Mouse (Mus musculus): ENCODE results near the gene Mrvi1.

Mrvi1 gene

DNA sequence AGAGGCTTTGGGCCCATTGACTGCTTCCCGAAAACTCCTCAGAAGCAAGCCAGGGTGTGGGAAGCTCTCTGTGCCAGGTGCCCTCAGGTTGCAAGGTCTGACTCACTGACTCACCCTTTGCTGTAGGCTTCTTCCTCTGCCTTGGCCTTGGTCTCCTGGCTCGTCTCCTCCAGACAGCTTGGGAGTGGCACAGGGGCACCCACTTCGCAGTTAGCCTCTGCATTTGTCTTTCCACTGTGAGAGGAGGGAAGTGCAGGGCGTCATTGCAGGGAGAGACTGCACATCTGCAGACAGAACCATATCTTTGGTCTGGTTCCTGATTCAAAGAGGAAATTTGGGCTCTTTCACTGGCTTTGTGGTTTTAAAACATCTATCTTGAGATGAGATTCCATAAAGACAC, 104.2 kb downstream of the Mrvi1 start:
- no peak for DNase-seq (ENCODE audit: low spot score)

DNA sequence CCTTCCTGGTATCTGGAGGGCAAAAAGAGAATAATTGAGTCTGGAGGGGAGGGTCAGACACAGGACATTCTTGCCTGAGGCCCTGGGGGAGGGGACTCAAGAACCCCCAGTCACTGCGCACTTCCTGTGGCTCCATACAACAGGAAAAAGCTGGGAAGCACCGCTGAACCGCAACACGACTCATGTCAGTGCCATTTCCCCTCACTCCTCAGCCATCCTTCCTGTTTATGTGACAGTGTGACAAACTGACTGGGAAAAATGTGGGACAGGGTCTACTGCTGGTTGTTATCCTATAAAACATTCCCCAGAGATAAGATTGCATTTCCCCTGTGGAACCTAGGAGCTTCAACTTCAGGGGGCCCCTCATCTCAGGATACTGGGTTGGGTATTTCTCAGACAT, 105.3 kb downstream of the Mrvi1 start:
- no peak for DNase-seq (ENCODE audit: low spot score)

DNA sequence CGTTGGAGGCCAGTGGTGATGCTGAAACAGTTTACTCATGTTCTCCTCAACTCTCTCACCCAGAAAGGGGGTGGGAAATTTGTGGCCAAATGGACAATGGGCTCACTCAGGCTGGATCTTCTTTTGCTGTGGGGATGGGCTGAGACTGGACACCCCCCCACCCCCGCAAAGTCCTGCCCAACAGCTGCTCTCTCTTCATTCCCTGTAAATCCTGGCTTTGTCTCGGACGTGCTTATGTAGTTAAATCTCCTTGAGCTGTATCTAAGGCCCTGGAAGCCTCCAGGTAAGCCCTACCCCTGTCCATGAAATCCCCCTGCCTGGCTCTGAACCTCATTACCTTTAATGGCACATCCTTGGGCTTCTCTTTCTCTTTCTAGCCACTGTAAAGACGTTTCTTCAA, 113.5 kb downstream of the Mrvi1 start:
- no peak for DNase-seq (ENCODE audit: low spot score)

DNA sequence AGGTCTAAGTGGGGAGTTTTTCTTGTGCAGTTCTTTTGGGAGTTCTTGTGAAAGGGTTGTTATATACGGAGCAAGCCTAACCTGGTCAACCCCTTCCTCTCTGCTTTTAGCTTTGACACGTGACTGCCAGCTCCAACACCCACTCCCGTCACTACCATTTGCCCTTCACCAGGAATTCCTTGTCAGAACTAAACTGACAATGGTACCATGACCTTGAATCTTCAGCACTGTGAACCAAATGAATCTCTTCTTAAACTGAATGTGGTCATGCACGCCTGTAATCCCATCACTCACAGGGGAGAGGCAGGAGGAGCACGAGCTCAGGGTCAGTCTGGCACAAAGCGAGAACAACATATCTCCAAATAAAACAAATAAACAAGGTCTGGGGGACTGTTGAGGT, 115.1 kb downstream of the Mrvi1 start:
- DNase-seq (ENCODE audit: low spot score): no peak

DNA sequence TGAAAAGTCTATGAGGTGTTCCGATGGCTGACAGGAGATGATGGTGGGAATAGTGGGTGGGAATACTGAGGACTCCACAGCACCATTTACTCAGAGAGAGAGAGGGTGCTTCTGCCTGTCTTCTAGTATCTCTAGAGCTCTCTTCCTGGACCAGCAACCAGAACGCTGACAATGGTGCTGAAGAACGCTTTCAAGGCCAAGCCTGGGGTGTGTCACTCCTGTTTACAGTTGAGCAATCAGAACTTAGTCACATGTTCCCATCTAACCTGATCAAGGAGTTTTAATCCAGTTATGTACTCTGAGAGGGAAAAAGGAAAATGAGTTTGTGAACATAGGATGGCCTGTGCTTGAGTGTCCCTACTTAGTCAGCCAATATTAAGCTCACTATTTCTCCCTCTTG, 116.2 kb downstream of the Mrvi1 start:
- DNase-seq (ENCODE audit: low spot score): no peak

DNA sequence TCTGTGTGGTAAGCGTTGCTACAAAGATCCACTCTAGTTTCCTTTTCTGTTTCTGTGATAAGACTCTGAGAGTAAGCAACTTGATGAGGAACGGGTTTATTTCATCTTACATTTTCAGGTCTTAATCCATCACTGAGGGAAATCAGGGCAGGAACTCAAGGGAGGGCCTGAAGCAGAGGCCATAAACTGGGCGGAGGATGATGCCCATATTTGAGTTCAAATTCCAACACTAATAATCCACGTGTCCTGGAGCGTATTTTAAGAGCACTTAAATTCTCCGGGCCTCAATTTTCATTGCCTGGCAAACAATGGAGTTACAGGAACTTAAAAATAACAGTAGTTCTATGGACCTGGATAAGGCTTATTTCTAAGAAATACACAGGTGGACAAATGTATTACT, 116.7 kb downstream of the Mrvi1 start:
- DNase-seq (ENCODE audit: low spot score): no peak

DNA sequence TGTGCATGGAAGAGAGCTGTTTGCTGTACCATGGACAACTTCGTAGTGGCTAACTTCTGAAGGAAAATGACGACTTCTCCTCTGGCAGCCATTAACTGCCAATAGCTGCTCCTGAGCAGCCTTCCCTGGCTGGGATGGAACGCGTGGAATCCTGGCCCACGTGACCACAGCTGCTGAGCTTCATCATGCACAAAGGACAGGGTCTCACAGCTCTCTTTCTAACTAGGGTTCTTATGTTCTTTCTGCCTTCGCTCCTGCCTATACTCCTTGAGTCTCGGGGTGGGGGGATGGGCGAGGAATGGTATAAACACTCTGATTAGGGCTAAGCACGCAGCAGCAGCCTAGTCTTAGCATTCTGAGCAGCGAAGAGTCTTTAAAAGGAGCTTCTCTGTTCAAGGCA, 117.2 kb downstream of the Mrvi1 start:
- no peak for DNase-seq (ENCODE audit: low spot score)

GRCm38 (mm10) chr7:110862751-110863289, 119.4 kb downstream of the Mrvi1 start, which contains the start of gene Lyve1:
TSS of gene Lyve1 (minus strand) at chr7:110863239.
- DNase-seq (ENCODE audit: low spot score): no peak

DNA sequence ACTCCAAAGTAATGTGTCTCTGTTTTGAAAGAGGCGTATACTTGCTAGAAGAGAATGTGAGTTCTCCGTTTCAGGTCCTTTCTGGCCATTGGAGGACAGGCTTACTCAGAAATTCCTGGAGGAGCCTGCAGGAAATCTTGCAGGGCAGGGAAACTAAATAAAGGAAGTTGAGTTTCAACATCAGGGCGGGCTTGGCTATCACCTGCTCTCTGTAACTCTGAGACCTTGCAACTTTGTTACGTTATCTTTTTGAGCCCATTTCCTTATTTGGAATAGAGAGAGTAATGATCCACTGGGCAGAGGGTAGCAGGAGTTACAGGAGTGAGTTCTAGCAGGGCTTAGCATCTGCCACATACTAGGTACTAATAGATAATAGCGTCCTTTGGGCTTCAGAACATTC, 122.1 kb downstream of the Mrvi1 start:
- no peak for DNase-seq (ENCODE audit: low spot score)

- DNase-seq (ENCODE audit: low spot score): no peak
Observed at GRCm38 (mm10) chr7:110855604-110856003, 126.7 kb downstream of the Mrvi1 start.

- no peak for DNase-seq (ENCODE audit: low spot score)
Observed at GRCm38 (mm10) chr7:110854927-110855546, 127.2 kb downstream of the Mrvi1 start.

GRCm38 (mm10) chr7:110854519-110854918, 127.7 kb downstream of the Mrvi1 start:
- DNase-seq (ENCODE audit: low spot score): no peak

DNA sequence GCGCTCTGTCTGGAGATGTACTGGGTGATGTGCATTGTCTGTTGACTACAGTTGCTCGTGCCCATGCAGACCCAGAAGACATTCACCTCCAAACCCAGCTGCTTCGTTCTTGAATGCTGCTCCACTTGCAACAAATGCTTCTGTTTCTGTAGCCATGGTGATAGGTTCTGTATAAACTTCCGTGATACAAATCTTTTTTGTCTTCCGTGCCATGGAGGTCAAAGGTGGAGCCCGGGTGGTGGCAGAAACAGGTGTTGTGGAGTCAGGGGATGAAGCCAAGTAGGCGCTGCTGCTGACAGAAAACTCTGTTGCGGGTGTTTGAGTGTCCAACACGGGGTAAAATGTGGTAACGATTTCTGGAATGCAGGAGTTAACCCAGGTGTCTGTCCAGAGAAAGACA, 128.7 kb downstream of the Mrvi1 start:
- DNase-seq (ENCODE audit: low spot score): no peak

- DNase-seq (ENCODE audit: low spot score): no peak
Observed at GRCm38 (mm10) chr7:110851541-110852203, 130.6 kb downstream of the Mrvi1 start.

DNA sequence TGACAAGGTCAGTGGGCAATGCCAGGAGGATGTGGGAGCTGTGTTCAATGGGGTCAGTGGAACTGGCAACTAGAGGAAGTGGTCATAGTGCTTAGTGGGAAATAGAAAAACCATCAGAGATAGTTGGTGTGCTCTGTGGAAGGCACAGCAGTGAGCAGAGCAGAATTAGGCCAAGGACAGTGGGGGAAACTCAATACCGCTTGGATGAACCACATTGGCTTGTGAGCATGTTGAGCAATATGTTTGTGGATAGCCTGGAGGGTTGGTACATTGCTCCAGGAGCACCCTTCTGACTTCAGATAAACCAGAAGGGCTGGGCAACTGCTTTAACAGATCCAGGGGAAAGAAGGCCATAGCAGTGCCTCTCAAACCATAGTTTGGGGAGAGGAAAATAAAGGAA, 133.9 kb downstream of the Mrvi1 start:
- no peak for DNase-seq (ENCODE audit: low spot score)

DNA sequence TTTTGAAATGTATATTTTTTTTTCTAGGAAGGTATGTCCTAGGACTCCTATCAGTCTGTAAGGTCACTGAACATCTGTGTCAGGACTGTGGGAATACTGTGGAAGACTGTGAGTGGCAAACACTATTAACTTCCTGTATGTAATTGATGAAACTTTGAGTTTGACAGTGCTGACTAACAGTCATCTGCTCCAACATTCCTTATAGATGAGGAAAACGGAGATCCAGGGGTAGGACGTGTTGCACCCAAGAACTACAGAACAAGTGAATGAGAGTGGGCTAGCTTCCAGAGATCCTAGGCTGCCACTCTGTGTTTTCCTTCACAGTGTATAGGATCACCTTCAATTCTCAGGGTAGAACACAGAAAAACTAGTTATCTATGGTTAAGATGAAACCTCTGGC, 134.9 kb downstream of the Mrvi1 start:
- no peak for DNase-seq (ENCODE audit: low spot score)

DNA sequence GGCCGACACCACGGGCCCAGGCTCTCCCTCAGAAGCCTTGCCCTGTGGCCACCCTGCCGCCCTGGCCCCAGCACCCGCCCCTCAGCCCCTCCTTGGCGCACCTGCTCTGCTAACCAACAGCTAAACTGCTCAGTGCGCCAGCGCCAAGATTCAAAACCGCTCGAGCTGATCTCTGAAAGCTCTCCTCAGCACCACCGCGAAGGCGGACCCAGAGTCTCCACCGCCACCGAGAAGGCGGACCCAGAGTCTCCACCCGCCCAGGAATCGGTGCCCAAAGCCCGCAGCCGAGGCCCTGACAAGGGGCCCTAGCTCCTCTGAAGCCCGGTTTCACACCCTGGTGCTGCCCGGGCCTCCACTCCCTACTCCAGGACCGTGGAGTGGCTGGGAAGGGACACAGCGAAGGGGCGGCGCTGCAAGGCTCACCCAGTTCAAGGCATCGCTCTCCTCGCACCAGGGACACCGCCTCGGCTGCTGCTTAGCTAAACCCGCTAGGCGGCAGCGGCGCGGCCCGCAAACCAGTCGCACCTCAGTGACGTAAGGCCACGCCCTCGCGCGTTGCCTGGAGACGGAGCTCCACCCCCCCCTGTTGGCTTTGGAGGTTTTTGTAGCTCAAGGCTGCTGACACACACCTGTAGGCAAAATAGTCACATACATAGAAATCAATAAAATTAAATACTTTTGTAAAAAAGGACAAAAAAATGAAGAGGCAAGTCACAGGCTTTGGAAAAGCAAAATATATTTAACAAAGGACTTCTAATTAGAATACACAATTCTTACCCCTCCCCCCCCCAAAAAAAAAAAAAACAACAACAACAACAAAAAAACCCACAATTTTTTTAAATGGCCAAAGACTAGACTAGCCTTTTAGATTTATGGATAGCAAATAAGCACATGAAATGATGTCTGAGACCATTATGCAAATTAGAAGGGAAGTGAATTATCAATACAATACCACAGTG, 138.1 kb downstream of the Mrvi1 start, which contains the start of gene Rnf141:
Gene Rnf141 (minus strand): TSS at position 542 of the 959 bp plus-strand sequence.
- DNase-seq (ENCODE audit: low spot score): peak; percentile 81

DNA sequence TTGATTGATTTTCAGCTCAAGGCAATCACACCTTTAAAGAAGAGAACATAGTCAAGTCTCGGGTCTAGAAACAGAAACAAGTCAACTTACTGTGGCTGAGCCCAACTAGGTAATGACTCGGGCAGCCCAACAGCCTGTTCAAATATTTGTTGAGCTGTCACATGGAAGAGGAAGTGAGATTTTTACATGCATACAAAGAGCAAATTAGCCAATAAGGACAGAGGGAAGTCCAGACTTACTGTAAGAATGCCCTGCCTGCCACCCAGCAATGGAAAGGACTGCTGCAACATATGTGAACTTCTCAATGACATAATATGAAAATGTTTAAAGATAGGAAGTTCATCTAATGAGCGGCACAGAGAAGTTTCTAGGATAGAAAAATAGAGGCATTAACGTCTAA, 141.9 kb downstream of the Mrvi1 start:
- DNase-seq (ENCODE audit: low spot score): no peak

- no peak for DNase-seq (ENCODE audit: low spot score)
Observed at GRCm38 (mm10) chr7:110834522-110834921, 147.7 kb downstream of the Mrvi1 start.

DNA sequence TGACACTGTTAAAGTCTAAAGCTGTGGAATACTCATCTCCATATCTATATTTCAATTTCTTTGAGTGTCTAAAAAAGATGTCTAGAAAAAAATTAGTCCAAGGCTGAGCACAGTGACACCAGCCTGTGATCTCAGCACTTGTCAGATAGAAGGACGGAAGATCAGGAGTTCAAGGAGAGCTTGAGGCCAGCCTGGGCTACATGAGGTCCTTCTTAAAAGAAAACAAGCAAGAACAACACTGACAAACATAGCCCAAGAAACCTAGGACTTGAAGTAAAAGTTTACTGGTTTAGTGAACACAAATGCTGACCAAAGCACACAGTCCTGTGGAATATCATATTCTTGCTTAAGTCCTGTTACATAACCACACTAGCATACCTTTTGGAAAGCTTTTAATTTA, 148.2 kb downstream of the Mrvi1 start:
- DNase-seq (ENCODE audit: low spot score): no peak

DNA sequence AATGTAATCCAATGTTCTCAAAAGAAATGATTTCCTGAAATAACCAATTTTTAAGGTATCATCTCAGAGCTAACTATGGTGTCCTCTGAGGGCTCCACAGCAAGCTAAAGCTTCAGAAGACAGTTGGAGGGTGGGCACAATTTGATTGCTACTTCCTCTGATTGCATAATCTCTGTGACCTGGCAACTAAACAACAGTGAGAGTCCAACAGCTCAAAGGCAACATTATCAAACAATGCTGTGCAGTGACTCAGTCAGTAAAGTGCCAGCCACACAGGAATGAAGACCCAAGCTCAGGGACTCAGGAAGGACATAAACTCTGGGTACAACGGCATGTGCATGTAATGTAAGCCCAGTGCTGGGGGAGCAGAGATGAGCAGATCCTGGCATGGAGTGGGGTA, 149.2 kb downstream of the Mrvi1 start:
- DNase-seq (ENCODE audit: low spot score): no peak
